Mouse (Mus musculus): ENCODE data around the gene Asb4.
A peak's percentile ranks its signal among the peaks of the same experiment; 100 is the strongest.

Asb4 gene

GRCm38 (mm10) chr6:5390952-5391351, 7.8 kb downstream of the Asb4 start:
- DNase-seq (ENCODE audit: low read depth, low spot score) = no peak

DNA sequence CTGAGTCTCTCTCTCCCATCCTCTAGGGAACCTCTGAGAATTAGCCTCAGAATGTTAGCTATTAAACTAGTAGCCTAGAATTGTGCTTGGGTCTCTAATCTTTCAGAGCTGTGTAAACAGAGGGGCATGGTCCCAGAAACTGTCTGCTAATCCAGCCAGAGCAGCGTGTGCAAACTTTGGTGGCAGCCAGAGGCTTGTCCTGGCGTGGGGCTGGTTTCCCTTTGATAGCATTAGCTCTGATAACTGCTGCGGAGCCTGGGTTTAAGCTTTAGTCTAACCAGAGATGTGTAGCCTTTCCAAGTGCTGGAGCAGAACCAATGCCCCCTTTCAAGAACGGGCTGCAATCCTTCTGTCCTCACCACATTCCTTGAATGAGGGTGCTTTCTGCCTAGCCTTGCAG, 11.8 kb downstream of the Asb4 start:
- no peak for DNase-seq (ENCODE audit: low read depth, low spot score)

DNA sequence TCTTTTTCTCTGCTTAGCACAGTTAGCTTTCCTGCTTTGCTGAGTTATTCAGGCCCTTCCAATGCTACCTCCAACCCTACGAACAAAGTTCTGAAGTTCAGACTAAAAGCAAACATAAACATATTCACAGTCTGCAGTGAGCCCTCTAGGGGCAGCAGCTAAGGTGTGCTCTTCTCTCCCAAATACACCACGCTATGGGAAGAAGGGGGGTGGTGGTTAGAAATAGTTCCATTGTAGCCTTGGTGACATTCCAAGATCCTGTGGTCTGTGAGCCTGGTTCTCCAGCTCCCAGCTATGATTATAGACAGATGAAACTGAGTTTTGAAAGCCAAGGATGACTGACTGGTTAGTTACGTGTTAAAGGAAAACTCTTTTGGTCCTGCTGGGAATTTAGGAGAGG, 13.6 kb downstream of the Asb4 start:
- no peak for DNase-seq (ENCODE audit: low read depth, low spot score)

GRCm38 (mm10) chr6:5401394-5401793, 18.2 kb downstream of the Asb4 start:
- DNase-seq (ENCODE audit: low read depth, low spot score) = no peak

DNA sequence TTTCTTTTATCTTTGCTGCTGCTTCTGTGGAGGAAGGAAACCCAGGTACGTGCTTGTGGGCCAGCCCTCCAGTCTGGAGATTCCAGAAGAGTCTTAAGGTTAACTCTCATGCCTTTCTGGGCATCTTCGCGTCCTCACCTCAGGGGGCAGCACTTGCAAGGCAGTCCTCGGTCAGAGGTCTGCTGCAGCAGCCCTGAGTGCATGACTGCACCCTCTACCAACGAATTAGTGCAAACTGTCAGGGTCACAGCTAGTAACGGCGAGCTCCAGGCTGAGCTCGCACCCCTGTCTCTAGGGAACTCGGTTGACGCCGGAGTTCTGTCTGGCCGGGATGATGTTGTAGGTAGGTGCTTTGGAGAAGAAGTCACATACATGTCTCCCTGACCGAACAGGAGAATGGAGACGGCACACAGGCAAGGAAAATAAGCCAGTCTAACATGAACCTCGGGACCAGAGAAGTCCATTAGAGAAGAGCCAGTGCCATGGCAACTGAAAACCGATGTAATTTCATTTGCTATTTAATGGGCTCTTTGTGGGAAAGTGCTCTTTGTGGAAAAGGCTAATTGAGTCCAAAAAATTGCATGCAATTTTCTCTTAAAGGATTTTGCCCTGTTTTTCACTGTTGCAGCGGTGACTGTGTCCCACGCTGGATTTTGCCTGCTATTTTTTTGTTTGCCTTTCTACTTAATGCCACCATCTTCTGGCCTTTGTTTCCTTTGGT, 20.1 kb downstream of the Asb4 start:
- DNase-seq (ENCODE audit: low read depth, low spot score) = no peak

- no peak for DNase-seq (ENCODE audit: low read depth, low spot score)
These were observed 20.8 kb downstream of the Asb4 start for GRCm38 (mm10) chr6:5404016-5404415.

- no peak for DNase-seq (ENCODE audit: low read depth, low spot score)
These were observed 25.4 kb downstream of the Asb4 start for GRCm38 (mm10) chr6:5408451-5409177.

- no peak for DNase-seq (ENCODE audit: low read depth, low spot score)
These were observed 26.5 kb downstream of the Asb4 start for GRCm38 (mm10) chr6:5409676-5410075.

DNA sequence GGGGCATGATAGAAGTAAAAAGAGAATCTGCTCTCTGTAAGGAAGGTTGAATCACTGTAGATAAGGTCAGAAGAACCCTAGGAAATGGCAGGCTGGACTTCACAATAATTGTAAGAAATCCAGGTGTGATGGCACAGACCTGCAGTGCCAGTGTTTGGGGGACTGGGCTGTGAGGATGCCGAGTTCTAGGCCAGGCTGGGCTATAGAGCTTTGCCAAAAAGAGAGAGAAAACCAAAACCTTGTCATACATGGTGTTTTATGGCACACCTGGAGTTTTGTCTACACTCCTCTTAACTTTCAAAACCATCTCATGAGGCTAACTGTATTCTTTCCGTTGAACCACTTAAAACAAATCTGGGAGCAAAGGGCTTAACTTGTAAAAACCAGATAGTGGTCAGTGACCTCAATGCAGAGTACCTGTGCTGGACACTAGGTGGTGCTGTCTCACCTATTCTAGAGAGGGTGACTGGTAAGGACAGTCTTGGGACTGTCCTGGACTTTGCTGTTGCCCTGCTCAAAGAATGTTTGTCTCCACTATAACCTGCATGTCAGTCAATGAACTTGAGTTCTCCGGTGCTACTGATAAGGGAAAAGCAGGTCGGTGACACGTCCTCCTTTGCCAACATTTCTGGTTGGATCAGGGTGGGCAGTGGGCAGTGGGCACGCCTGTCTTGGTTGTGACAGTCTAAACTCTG, 27.7 kb downstream of the Asb4 start:
- peak; percentile 18 for DNase-seq (ENCODE audit: low read depth, low spot score)

GRCm38 (mm10) chr6:5413282-5413681, 30.1 kb downstream of the Asb4 start:
- DNase-seq (ENCODE audit: low read depth, low spot score) = no peak

GRCm38 (mm10) chr6:5421442-5421841, 38.3 kb downstream of the Asb4 start:
- no peak for DNase-seq (ENCODE audit: low read depth, low spot score)

DNA sequence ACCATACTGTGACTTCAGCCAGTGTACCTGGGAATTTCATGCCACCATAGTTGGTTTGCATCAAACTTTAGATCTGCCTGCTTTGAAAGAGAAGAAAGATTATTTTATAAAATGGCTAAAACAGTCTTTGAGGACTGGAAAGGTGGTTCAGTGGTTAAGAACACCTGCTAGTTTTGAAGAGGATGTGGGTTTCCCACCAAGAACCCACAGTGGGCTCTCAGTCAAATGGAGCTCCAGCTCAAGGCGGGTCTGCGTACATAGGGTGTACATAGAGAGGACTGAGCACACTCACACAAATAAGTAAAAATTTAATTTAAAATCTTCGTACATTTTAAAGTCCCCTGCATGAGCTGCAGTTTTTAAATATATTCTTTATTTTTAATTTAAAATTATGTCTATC, 39.2 kb downstream of the Asb4 start:
- no peak for DNase-seq (ENCODE audit: low read depth, low spot score)

DNA sequence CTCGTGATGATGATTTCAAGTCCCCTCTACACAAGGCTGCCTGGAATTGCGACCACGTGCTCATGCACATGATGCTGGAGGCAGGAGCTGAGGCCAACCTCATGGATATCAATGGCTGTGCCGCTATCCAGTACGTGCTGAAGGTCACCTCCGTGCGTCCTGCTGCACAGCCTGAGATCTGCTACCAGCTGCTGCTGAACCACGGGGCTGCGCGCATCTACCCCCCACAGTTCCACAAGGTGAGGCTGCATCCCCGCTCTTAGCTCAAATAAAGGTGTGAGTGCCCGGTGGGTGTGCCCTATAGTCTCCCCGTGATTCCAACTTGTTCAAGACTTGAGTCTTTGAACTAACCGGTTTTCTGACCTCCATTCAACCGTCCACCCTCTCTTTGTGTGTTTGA, 40.4 kb downstream of the Asb4 start:
- no peak for DNase-seq (ENCODE audit: low read depth, low spot score)

DNA sequence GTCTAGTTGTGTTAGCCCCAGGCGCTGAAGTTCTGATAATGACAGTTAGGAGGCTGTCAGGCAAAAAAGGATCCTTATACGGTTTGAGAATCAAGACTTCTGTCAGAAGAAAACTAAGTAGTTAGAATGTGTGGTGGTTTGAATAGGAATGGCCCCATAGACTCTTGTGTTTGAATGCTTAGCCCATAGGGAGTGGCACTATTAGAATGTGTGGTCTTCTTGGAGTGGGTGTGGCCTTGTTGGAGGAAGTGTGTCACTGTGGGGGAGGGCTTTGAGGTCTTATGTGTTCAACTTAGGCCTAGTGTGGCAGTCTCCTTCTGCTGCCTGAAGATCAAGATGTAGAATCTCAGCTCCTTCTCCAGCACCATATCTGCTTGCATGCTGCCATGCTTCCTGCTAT, 43.8 kb downstream of the Asb4 start:
- no peak for DNase-seq (ENCODE audit: low read depth, low spot score)

GRCm38 (mm10) chr6:5429562-5429961, 46.4 kb downstream of the Asb4 start:
- DNase-seq (ENCODE audit: low read depth, low spot score) = no peak

GRCm38 (mm10) chr6:5429982-5430550, 46.9 kb downstream of the Asb4 start:
- DNase-seq (ENCODE audit: low read depth, low spot score) = no peak

GRCm38 (mm10) chr6:5433887-5434286, 50.7 kb downstream of the Asb4 start:
- DNase-seq (ENCODE audit: low read depth, low spot score) = no peak

DNA sequence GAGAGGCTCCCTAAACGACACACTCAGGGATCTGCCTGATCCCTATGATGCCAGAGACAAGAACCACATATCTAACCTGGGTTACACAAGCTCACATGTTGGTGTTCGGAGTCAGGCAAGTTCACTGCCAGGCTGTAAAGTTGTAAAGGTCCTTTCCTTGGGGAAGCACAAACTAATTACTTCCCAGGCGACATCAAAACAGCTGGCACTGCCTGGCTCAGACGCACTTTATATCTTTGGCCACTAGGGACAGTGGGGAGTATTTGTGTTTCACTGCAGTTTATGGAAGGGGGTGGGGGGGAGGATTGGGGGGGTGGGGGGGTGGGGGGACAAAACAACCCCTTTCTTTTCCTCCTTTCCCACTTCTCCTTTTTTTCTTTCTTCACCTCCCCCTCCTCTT, 54.6 kb downstream of the Asb4 start:
- no peak for DNase-seq (ENCODE audit: low read depth, low spot score)

- DNase-seq (ENCODE audit: low read depth, low spot score) = no peak
These were observed 58.0 kb downstream of the Asb4 start for GRCm38 (mm10) chr6:5441221-5441620.

DNA sequence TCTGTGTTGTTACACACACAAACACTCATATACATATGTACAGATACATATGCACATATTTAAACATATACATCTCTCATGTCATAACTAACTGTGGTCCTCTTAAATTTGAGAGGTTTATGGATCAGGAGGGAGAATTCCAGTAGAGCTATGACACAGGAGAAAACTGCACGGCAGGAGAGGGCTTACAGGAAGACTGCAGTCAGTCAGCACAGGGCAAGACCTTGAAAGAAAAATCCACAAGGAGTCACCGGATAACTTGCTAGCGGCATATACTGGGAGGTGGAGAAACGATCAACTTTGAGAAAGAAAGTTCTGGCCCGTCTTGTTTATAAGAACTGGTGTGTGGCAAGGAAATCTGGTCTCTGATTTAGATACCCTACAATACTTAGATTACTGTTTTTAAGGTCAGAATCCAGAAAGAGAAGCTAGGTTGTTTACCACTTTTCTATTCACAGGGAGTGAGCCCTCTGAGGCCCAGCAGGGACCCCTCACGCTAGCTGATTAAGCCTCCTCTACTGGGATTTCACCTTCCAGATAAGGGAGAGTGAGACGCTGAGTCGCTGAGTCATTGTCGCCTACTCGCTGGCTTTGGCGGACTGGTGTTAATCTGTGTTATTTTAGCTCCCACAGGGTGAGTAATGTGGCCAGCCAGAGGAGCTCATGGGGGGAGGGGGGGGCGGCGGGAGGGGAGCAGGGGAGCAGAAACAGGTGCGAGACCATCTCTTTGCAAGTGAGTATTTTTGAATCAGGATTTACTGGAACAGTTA, 59.3 kb downstream of the Asb4 start:
- DNase-seq (ENCODE audit: low read depth, low spot score) = no peak

- no peak for DNase-seq (ENCODE audit: low read depth, low spot score)
These were observed 60.1 kb downstream of the Asb4 start for GRCm38 (mm10) chr6:5443104-5443863.

Measured in retina, adult 2 months (tissue).